Mouse (Mus musculus): Measurements from ENCODE around the gene Stard9.

GRCm38 (mm10) chr2:120616279-120617163, 12.4 kb upstream of the Stard9 start:
- TF ChIP-seq POLR2A (IDR thresholded peaks at IDR 0.05; ENCODE audit: borderline replicate concordance, low read depth, low read length) = no peak
- no peak for TF ChIP-seq CTCF (IDR thresholded peaks at IDR 0.05; ENCODE audit: low read depth, low read length)
